Mouse (Mus musculus) neural tube, embryonic 12.5 days (tissue): ENCODE results near the gene Krtap4-7. TPM values are rescaled to one million over a fixed set of nuclear protein-coding genes. Genes with fewer than 3 reads are reported as not detected.

Experiments
- polyA plus RNA-seq: library from polyadenylated mRNA; unstranded; fragments of >200 nt; fragmentation: Nextera tagmentation; extraction: Ambion mirVana; gene quantifications from 2 replicates; pipeline ENCODE4 v1.2.1, GENCODE M21; 2016

Krtap4-7 gene
- polyA plus RNA-seq, 1 experiment from 2014 or later = not detected

Other genes starting within 250 kb of the Krtap4-7 start
- gene Krt12, start 221.8 kb downstream of the Krtap4-7 start, polyA plus RNA-seq = not detected in 2 replicates
- gene Krt20, start 205.9 kb downstream of the Krtap4-7 start, polyA plus RNA-seq = 0.20 and 0.38 TPM in 2 replicates
- gene Krt23, start 151.0 kb downstream of the Krtap4-7 start, polyA plus RNA-seq = not detected in 2 replicates
- gene Krt39, start 122.8 kb downstream of the Krtap4-7 start, polyA plus RNA-seq = not detected in 2 replicates
- not detected in 2 replicates for gene Krt40, start 100.9 kb downstream of the Krtap4-7 start, polyA plus RNA-seq
- not detected in 2 replicates for gene Krtap3-3, start 93.2 kb downstream of the Krtap4-7 start, polyA plus RNA-seq
- not detected in 2 replicates for gene Krtap3-2, start 87.2 kb downstream of the Krtap4-7 start, polyA plus RNA-seq
- not detected in 2 replicates for gene Gm11939, start 84.6 kb downstream of the Krtap4-7 start, polyA plus RNA-seq
- not detected in 2 replicates for gene Krtap3-1, start 77.5 kb downstream of the Krtap4-7 start, polyA plus RNA-seq
- gene Krtap1-5, start 63.1 kb downstream of the Krtap4-7 start, polyA plus RNA-seq = not detected in 2 replicates
- not detected in 2 replicates for gene Krtap1-4, start 60.4 kb downstream of the Krtap4-7 start, polyA plus RNA-seq
- not detected in 2 replicates for gene Krtap1-3, start 52.8 kb downstream of the Krtap4-7 start, polyA plus RNA-seq
- not detected in 2 replicates for gene Krtap9-3, start 46.0 kb downstream of the Krtap4-7 start, polyA plus RNA-seq
- gene Gm11938, start 40.8 kb downstream of the Krtap4-7 start, polyA plus RNA-seq = not detected in 2 replicates
- gene Gm11937, start 33.9 kb downstream of the Krtap4-7 start, polyA plus RNA-seq = not detected in 2 replicates
- gene Krtap2-4, start 29.2 kb downstream of the Krtap4-7 start, polyA plus RNA-seq = not detected in 2 replicates
- not detected in 2 replicates for gene Gm11562, start 23.7 kb downstream of the Krtap4-7 start, polyA plus RNA-seq
- gene Krtap4-1, start 15.9 kb downstream of the Krtap4-7 start, polyA plus RNA-seq = not detected in 2 replicates
- not detected in 2 replicates for gene Krtap4-2, start 9.0 kb downstream of the Krtap4-7 start, polyA plus RNA-seq
- not detected in 2 replicates for gene Gm11555, start 6.1 kb upstream of the Krtap4-7 start, polyA plus RNA-seq
- not detected in 2 replicates for gene Gm11563, start 14.9 kb upstream of the Krtap4-7 start, polyA plus RNA-seq
- gene Krtap4-6, start 21.9 kb upstream of the Krtap4-7 start, polyA plus RNA-seq = not detected in 2 replicates
- not detected in 2 replicates for gene Gm14190, start 46.7 kb upstream of the Krtap4-7 start, polyA plus RNA-seq
- gene Gm14180, start 90.2 kb upstream of the Krtap4-7 start, polyA plus RNA-seq = not detected in 2 replicates
- not detected in 2 replicates for gene Gm11595, start 128.8 kb upstream of the Krtap4-7 start, polyA plus RNA-seq
- not detected in 2 replicates for gene Krtap4-8, start 136.6 kb upstream of the Krtap4-7 start, polyA plus RNA-seq
- not detected in 2 replicates for gene Krtap4-9, start 141.1 kb upstream of the Krtap4-7 start, polyA plus RNA-seq
- not detected in 2 replicates for gene Gm11596, start 149.4 kb upstream of the Krtap4-7 start, polyA plus RNA-seq
- gene Gm11569, start 154.8 kb upstream of the Krtap4-7 start, polyA plus RNA-seq = not detected in 2 replicates
- not detected in 2 replicates for gene Gm11554, start 160.4 kb upstream of the Krtap4-7 start, polyA plus RNA-seq
- not detected in 2 replicates for gene Krtap4-13, start 165.8 kb upstream of the Krtap4-7 start, polyA plus RNA-seq
- gene Gm11564, start 171.6 kb upstream of the Krtap4-7 start, polyA plus RNA-seq = not detected in 2 replicates
- gene 2300003K06Rik, start 194.0 kb upstream of the Krtap4-7 start, polyA plus RNA-seq = not detected in 2 replicates
- gene Krtap4-16, start 207.5 kb upstream of the Krtap4-7 start, polyA plus RNA-seq = not detected in 2 replicates
- gene Gm11568, start 213.8 kb upstream of the Krtap4-7 start, polyA plus RNA-seq = not detected in 2 replicates
- not detected in 2 replicates for gene Gm11559, start 220.4 kb upstream of the Krtap4-7 start, polyA plus RNA-seq
- not detected in 2 replicates for gene Krtap9-1, start 229.3 kb upstream of the Krtap4-7 start, polyA plus RNA-seq
- not detected in 2 replicates for gene Gm11567, start 235.1 kb upstream of the Krtap4-7 start, polyA plus RNA-seq